Mouse (Mus musculus): ENCODE results near the gene Gm10024. TPM values are rescaled to one million over a fixed set of nuclear protein-coding genes. Genes with fewer than 3 reads are reported as not detected.
"Not testable (repeated sequence)": the region's sequence is repeated elsewhere in the genome, so short reads cannot be mapped to it uniquely, and the experiment has no call there.

Gm10024 gene
- polyA plus RNA-seq, 1 experiment, result not detected

DNA sequence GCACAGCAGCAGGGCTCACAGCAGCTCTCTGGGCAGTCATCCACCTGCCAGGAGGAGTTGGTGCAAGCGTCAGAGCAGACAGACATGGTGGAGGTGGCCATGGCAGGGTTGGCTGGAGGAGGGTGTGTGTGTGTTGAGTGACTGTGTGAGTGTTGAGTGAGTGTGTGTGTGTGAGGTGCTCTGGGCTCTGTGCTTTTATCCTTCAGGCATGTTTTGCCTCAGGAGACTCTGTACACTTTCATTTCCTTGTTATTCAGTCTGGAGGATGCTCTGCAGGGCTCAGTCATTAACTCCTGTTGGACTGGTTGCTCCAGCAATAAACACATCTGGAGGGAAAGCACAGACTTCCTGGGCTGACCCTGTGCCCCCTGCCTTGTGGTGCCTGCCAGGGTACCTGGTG is 40.0 kb downstream of the Gm10024 start, which contains the start of gene Gm9736:
Gene Gm9736 (minus strand): TSS at position 101 of the 400 bp plus-strand sequence.
- not testable (repeated sequence) for H3K27me3 ChIP-seq (ENCODE audit: control insufficient read depth, insufficient read depth, low read length, poor library complexity, severe bottlenecking); H3K9me3 ChIP-seq (replicated peaks; ENCODE audit: control insufficient read depth, insufficient read depth, low read length, poor library complexity, severe bottlenecking); H3K9ac ChIP-seq (ENCODE audit: low read depth, poor library complexity, severe bottlenecking); H3K36me3 ChIP-seq (ENCODE audit: control insufficient read depth, insufficient read depth, low read length, poor library complexity, severe bottlenecking); H3K27ac ChIP-seq (ENCODE audit: insufficient read depth, low read length); H3K4me1 ChIP-seq (ENCODE audit: control insufficient read depth, insufficient read depth, low read length); H3K4me3 ChIP-seq (ENCODE audit: low read depth, low read length)

DNA sequence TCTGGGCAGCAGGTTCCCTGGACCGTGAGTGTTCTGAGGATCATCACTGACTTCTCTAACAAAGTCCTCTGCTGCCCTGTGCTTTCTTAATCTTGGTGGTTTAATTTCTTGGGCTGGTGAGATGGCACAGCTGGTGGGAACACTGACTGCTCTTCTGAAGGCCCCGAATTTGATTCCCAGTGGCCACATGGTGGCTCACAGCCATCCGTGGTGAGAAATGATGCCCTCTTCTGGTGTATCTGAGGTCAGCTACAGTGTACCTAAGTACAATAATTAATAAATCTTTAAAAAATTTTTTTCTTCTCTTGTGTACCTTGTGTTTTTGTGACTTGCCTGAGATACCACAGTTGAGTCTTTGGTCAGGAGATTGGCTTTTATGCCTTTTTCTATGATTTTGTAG is 41.1 kb downstream of the Gm10024 start:
- H3K36me3 ChIP-seq (ENCODE audit: control insufficient read depth, insufficient read depth, low read length, poor library complexity, severe bottlenecking); H3K9me3 ChIP-seq (replicated peaks; ENCODE audit: control insufficient read depth, insufficient read depth, low read length, poor library complexity, severe bottlenecking); H3K27me3 ChIP-seq (ENCODE audit: control insufficient read depth, insufficient read depth, low read length, poor library complexity, severe bottlenecking); H3K9ac ChIP-seq (ENCODE audit: low read depth, poor library complexity, severe bottlenecking); H3K4me3 ChIP-seq (ENCODE audit: low read depth, low read length); H3K27ac ChIP-seq (ENCODE audit: insufficient read depth, low read length); H3K4me1 ChIP-seq (ENCODE audit: control insufficient read depth, insufficient read depth, low read length): not testable (repeated sequence)
- peak; percentile 39 for TF ChIP-seq CTCF (IDR thresholded peaks at IDR 0.05; ENCODE audit: low read depth, low read length)

- TF ChIP-seq EP300 (IDR thresholded peaks at IDR 0.05; ENCODE audit: insufficient read depth, low read depth, low read length) (no peak), POLR2A (IDR thresholded peaks at IDR 0.05; ENCODE audit: insufficient read depth, low read length) (no peak)
- no peak overlapping the region for H3K27ac ChIP-seq (ENCODE audit: insufficient read depth, low read length)
- H3K9ac ChIP-seq (ENCODE audit: low read depth, poor library complexity, severe bottlenecking), result no peak overlapping the region
- no peaks in the 10 kb centered on the region for H3K9me3 ChIP-seq (replicated peaks; ENCODE audit: control insufficient read depth, insufficient read depth, low read length, poor library complexity, severe bottlenecking)
- no peaks in the 10 kb centered on the region for H3K36me3 ChIP-seq (ENCODE audit: control insufficient read depth, insufficient read depth, low read length, poor library complexity, severe bottlenecking)
- H3K4me3 ChIP-seq (ENCODE audit: low read depth, low read length), result no peak overlapping the region
- H3K27me3 ChIP-seq (ENCODE audit: control insufficient read depth, insufficient read depth, low read length, poor library complexity, severe bottlenecking), result no peaks in the 10 kb centered on the region
- no peaks in the 10 kb centered on the region for H3K4me1 ChIP-seq (ENCODE audit: control insufficient read depth, insufficient read depth, low read length)
Observed at GRCm38 (mm10) chr10:77753448-77753847, 42.2 kb downstream of the Gm10024 start.

- not testable (repeated sequence) for H3K36me3 ChIP-seq (ENCODE audit: control insufficient read depth, insufficient read depth, low read length, poor library complexity, severe bottlenecking); H3K9ac ChIP-seq (ENCODE audit: low read depth, poor library complexity, severe bottlenecking); H3K27ac ChIP-seq (ENCODE audit: insufficient read depth, low read length); H3K9me3 ChIP-seq (replicated peaks; ENCODE audit: control insufficient read depth, insufficient read depth, low read length, poor library complexity, severe bottlenecking); H3K4me1 ChIP-seq (ENCODE audit: control insufficient read depth, insufficient read depth, low read length); H3K4me3 ChIP-seq (ENCODE audit: low read depth, low read length); H3K27me3 ChIP-seq (ENCODE audit: control insufficient read depth, insufficient read depth, low read length, poor library complexity, severe bottlenecking)
Observed at GRCm38 (mm10) chr10:77759582-77759981, 48.3 kb downstream of the Gm10024 start, which contains the start of gene Gm3233. TSS of gene Gm3233 (minus strand) at chr10:77759682.

Other genes with a start within 250 kb of the Gm10024 start
- gene Fam207a, start 195.7 kb upstream of the Gm10024 start, polyA plus RNA-seq (2011; ENCODE audit: insufficient read depth, insufficient read length, low read depth, missing spikeins), result 23.2 and 24.3 TPM in 2 replicates
- gene Itgb2, start 181.2 kb upstream of the Gm10024 start, polyA plus RNA-seq (2011; ENCODE audit: insufficient read depth, insufficient read length, low read depth, missing spikeins), result 0.61 and 0.82 TPM in 2 replicates
- 83.2 and 89.6 TPM in 2 replicates for gene Pttg1ip, start 129.7 kb upstream of the Gm10024 start, polyA plus RNA-seq (2011; ENCODE audit: insufficient read depth, insufficient read length, low read depth, missing spikeins)
- 218 and 242 TPM in 2 replicates for gene Sumo3, start 105.4 kb upstream of the Gm10024 start, polyA plus RNA-seq (2011; ENCODE audit: insufficient read depth, insufficient read length, low read depth, missing spikeins)
- 50.7 and 57.6 TPM in 2 replicates for gene Gm49325, start 105.3 kb upstream of the Gm10024 start, polyA plus RNA-seq (2011; ENCODE audit: insufficient read depth, insufficient read length, low read depth, missing spikeins)
- gene Ube2g2, start 89.2 kb upstream of the Gm10024 start, polyA plus RNA-seq (2011; ENCODE audit: insufficient read depth, insufficient read length, low read depth, missing spikeins), result 40.2 and 43.2 TPM in 2 replicates
- 0.91 and 1.2 TPM in 2 replicates for gene Tspear, start 24.9 kb upstream of the Gm10024 start, polyA plus RNA-seq (2011; ENCODE audit: insufficient read depth, insufficient read length, low read depth, missing spikeins)
- gene Gm19402, start 20.7 kb upstream of the Gm10024 start, polyA plus RNA-seq (2011; ENCODE audit: insufficient read depth, insufficient read length, low read depth, missing spikeins), result not detected in 2 replicates
- not detected in 2 replicates for gene Gm9508, start 14.2 kb upstream of the Gm10024 start, polyA plus RNA-seq (2011; ENCODE audit: insufficient read depth, insufficient read length, low read depth, missing spikeins)
- not detected in 2 replicates for gene Gm10272, start 4.8 kb upstream of the Gm10024 start, polyA plus RNA-seq (2011; ENCODE audit: insufficient read depth, insufficient read length, low read depth, missing spikeins)
- not detected in 2 replicates for gene Gm10142, start 4.3 kb downstream of the Gm10024 start, polyA plus RNA-seq (2011; ENCODE audit: insufficient read depth, insufficient read length, low read depth, missing spikeins)
- gene Krtap12-1, start 9.1 kb downstream of the Gm10024 start, polyA plus RNA-seq (2011; ENCODE audit: insufficient read depth, insufficient read length, low read depth, missing spikeins), result not detected in 2 replicates
- not detected in 2 replicates for gene Gm10100, start 15.0 kb downstream of the Gm10024 start, polyA plus RNA-seq (2011; ENCODE audit: insufficient read depth, insufficient read length, low read depth, missing spikeins)
- not detected in 2 replicates for gene Gm18596, start 31.2 kb downstream of the Gm10024 start, polyA plus RNA-seq (2011; ENCODE audit: insufficient read depth, insufficient read length, low read depth, missing spikeins)
- not detected in 2 replicates for gene Gm9736, start 39.9 kb downstream of the Gm10024 start, polyA plus RNA-seq (2011; ENCODE audit: insufficient read depth, insufficient read length, low read depth, missing spikeins)
- not detected in 2 replicates for gene Gm3233, start 48.2 kb downstream of the Gm10024 start, polyA plus RNA-seq (2011; ENCODE audit: insufficient read depth, insufficient read length, low read depth, missing spikeins)
- not detected in 2 replicates for gene Gm3238, start 59.9 kb downstream of the Gm10024 start, polyA plus RNA-seq (2011; ENCODE audit: insufficient read depth, insufficient read length, low read depth, missing spikeins)
- gene Gm7138, start 65.5 kb downstream of the Gm10024 start, polyA plus RNA-seq (2011; ENCODE audit: insufficient read depth, insufficient read length, low read depth, missing spikeins), result not detected in 2 replicates
- gene Gm3250, start 71.1 kb downstream of the Gm10024 start, polyA plus RNA-seq (2011; ENCODE audit: insufficient read depth, insufficient read length, low read depth, missing spikeins), result not detected in 2 replicates
- not detected in 2 replicates for gene Gm7137, start 76.7 kb downstream of the Gm10024 start, polyA plus RNA-seq (2011; ENCODE audit: insufficient read depth, insufficient read length, low read depth, missing spikeins)
- gene Gm9639, start 83.6 kb downstream of the Gm10024 start, polyA plus RNA-seq (2011; ENCODE audit: insufficient read depth, insufficient read length, low read depth, missing spikeins), result not detected in 2 replicates
- gene Gm19668, start 87.7 kb downstream of the Gm10024 start, polyA plus RNA-seq (2011; ENCODE audit: insufficient read depth, insufficient read length, low read depth, missing spikeins), result not detected in 2 replicates
- not detected in 2 replicates for gene Gm9507, start 100.4 kb downstream of the Gm10024 start, polyA plus RNA-seq (2011; ENCODE audit: insufficient read depth, insufficient read length, low read depth, missing spikeins)
- not detected in 2 replicates for gene Gm2696, start 103.2 kb downstream of the Gm10024 start, polyA plus RNA-seq (2011; ENCODE audit: insufficient read depth, insufficient read length, low read depth, missing spikeins)
- not detected in 2 replicates for gene Krtap10-4, start 115.6 kb downstream of the Gm10024 start, polyA plus RNA-seq (2011; ENCODE audit: insufficient read depth, insufficient read length, low read depth, missing spikeins)
- not detected in 2 replicates for gene Krtap10-10, start 124.5 kb downstream of the Gm10024 start, polyA plus RNA-seq (2011; ENCODE audit: insufficient read depth, insufficient read length, low read depth, missing spikeins)
- not detected in 2 replicates for gene Gm36176, start 135.3 kb downstream of the Gm10024 start, polyA plus RNA-seq (2011; ENCODE audit: insufficient read depth, insufficient read length, low read depth, missing spikeins)
- gene Gm10318, start 141.4 kb downstream of the Gm10024 start, polyA plus RNA-seq (2011; ENCODE audit: insufficient read depth, insufficient read length, low read depth, missing spikeins), result not detected in 2 replicates
- not detected in 2 replicates for gene Gm3285, start 150.5 kb downstream of the Gm10024 start, polyA plus RNA-seq (2011; ENCODE audit: insufficient read depth, insufficient read length, low read depth, missing spikeins)
- 5.6 and 6.3 TPM in 2 replicates for gene Lrrc3, start 191.1 kb downstream of the Gm10024 start, polyA plus RNA-seq (2011; ENCODE audit: insufficient read depth, insufficient read length, low read depth, missing spikeins)